Mouse (Mus musculus) MEL (cell line): ENCODE measurements around the gene Ints7.

Source experiments
- CHD1 ChIP-seq: IDR thresholded peaks from 2 replicates; pipeline ENCODE4 v1.6.1; 2012; ENCODE audit warnings: low read depth, mild to moderate bottlenecking, inconsistent platforms, low read length, improper control_type of control experiment
- CTCF ChIP-seq, 3 experiments: IDR thresholded peaks in 2 of 3; conservative IDR thresholded peaks in 1 of 3; 2 replicates each; pipeline ENCODE4 v1.5.1; 2011 to 2012; ENCODE audit warnings: low read length in 3 of 3, low read depth in 2 of 3, mild to moderate bottlenecking in 2 of 3, improper control_type of control experiment in 1 of 3, inconsistent platforms in 1 of 3, mixed read lengths in 1 of 3, moderate library complexity in 1 of 3; ENCODE audit not compliant: control insufficient read depth in 1 of 3, insufficient read depth in 1 of 3, poor library complexity in 1 of 3, severe bottlenecking in 1 of 3
- ELF1 ChIP-seq: IDR thresholded peaks from 2 replicates; pipeline ENCODE4 v1.6.1; 2014; ENCODE audit warnings: low read depth, mild to moderate bottlenecking, inconsistent platforms, low read length, improper control_type of control experiment, moderate library complexity
- GATA1 ChIP-seq: IDR thresholded peaks from 2 replicates; pipeline ENCODE4 v1.6.1; 2011; ENCODE audit warnings: low read depth, low read length, improper control_type of control experiment
- MAZ ChIP-seq: IDR thresholded peaks from 2 replicates; pipeline ENCODE4 v1.6.1; 2012; ENCODE audit warnings: low read depth, mild to moderate bottlenecking, inconsistent platforms, low read length, improper control_type of control experiment
- POLR2A ChIP-seq, 2 experiments: IDR thresholded peaks; 2 replicates each; pipeline ENCODE4 v1.6.1; 2011 to 2012; ENCODE audit warnings: low read length in 2 of 2, mild to moderate bottlenecking in 2 of 2, control low read depth in 1 of 2, improper control_type of control experiment in 1 of 2, low read depth in 1 of 2, moderate library complexity in 1 of 2; ENCODE audit not compliant: control insufficient read depth in 1 of 2, insufficient read depth in 1 of 2, poor library complexity in 1 of 2
- RAD21 ChIP-seq: IDR thresholded peaks from 2 replicates; pipeline ENCODE4 v1.6.1; 2011; ENCODE audit warnings: mild to moderate bottlenecking, low read depth, low read length, improper control_type of control experiment
- SIN3A ChIP-seq: IDR thresholded peaks from 2 replicates; pipeline ENCODE4 v1.6.1; 2012; ENCODE audit warnings: low read length, improper control_type of control experiment, inconsistent platforms
- TCF12 ChIP-seq: IDR thresholded peaks from 2 replicates; pipeline ENCODE4 v1.6.1; 2014; ENCODE audit warnings: low read depth, mild to moderate bottlenecking, inconsistent platforms, low read length, improper control_type of control experiment, moderate library complexity

DNA sequence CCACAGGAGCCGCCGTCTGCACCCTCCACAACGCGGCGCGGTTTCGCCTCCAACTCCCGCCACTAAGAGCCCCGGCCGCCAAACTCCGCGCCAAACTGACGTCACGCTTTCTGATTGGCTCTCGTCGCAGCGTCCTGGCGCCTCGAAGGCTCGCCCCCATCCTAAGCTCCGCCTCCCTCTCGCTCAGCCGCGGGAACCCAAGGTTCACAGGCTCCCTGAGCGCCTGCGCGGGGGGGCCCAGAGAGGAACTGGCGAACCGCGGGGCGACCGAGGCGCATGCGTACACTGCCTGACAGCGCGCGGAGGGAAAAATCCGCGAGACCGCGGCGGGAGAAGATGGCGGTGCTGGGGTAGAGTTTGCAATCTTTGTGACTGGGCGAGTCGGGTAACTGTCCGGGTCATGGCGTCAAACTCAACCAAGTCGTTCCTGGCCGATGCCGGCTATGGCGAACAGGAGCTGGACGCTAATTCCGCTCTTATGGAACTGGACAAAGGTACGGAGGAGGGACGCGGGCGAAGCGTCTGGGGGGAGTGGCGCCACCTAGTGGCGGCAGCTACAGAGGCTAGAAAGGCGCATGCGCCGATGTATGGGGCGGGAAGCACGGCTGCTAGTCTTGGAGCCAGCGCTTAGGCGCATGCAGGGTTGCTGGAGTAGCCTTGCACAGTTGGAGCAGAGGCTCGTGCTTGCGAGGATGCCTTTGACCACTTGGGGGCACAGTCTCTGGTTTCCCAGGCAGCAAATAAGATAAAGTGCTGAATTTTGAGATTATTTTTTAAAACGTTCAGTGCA, at the start of gene Ints7, which contains the start of gene Dtl:
- TF ChIP-seq RAD21 = peak; percentile 28
- TF ChIP-seq CTCF (IDR thresholded peaks at IDR 0.05 in 2 of 3, conservative IDR thresholded peaks at IDR 0.05 in 1 of 3; ENCODE audit: control insufficient read depth in 1 of 3, insufficient read depth in 1 of 3, low read depth in 2 of 3, low read length in 3 of 3, poor library complexity in 1 of 3, severe bottlenecking in 1 of 3) = peak; percentile 84 to 92 (median 87)
- TF ChIP-seq MAZ = peak; percentile 82
- peak; percentile 55 to 92; a peak in 3 of 4 replicates for TF ChIP-seq POLR2A (IDR thresholded peaks at IDR 0.05; ENCODE audit: control insufficient read depth in 1 of 2, insufficient read depth in 1 of 2, low read depth in 1 of 2, low read length in 2 of 2, poor library complexity in 1 of 2)
- peak; percentile 22; the same call in 1 of the 2 replicates for TF ChIP-seq ELF1
- peak; percentile 51 for TF ChIP-seq TCF12
- peak; percentile 88 for TF ChIP-seq SIN3A
- TF ChIP-seq CHD1 = no peak
- peak; percentile 75 for TF ChIP-seq GATA1
